Mouse (Mus musculus): Measurements from ENCODE around the gene Mknk2.

DNA sequence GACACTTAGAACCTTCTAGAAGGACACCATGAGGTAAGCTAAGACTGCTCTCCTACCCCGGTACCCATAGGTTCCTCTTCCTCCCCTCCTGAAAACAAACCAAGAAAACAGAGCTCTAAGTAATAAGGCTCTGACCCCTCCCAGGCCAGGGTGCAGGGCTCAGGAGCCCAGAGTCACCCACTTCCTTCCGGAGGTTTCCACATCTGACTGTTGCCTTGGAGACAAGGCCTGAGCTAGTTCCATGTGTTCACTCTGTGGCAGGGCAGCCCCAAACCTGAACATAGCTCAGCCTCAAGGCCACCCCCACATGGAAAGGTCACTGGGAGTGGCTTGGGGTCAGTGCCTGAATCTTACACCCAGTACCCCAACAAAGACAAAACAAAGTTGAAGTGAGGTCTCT, 17.3 kb upstream of the Mknk2 start:
- TF ChIP-seq CTCF (IDR thresholded peaks at IDR 0.05; ENCODE audit: borderline replicate concordance, control insufficient read depth, extremely low read depth, insufficient read depth, low read length, poor library complexity) (no peak), POLR2A (IDR thresholded peaks at IDR 0.05; ENCODE audit: control insufficient read depth, extremely low read depth, insufficient read depth, low read length, poor library complexity) (peak; percentile 27; the same call in 1 of the 2 replicates)
